Mouse (Mus musculus) urinary bladder, postnatal 25 days (tissue): Measurements from ENCODE around the gene Cpsf3.

Source experiments
- DNase-seq: peaks from one replicate; pipeline ENCODE4 v3.0.0; 2022; ENCODE audit warnings: low spot score

Cpsf3 gene

DNA sequence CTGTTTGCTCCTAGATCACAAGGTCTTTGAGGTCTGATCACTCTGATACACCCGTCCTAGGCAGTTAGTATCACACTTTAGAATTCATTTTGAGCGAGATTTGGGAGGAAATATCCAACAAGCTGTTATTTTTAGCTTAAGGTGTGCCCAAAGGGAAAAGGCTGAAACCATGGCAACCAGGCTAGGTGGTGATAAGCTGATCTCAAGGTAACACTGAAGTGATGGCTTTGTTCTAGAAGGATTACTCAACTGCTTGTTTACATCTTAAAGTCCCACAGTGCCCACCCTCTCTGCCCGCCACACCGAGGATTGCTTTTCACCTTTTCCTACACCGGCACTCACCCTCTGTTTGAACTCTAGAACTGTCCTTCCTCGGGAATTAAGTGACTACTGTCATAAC lies 4.5 kb downstream of the Cpsf3 start:
- no peak for DNase-seq

DNA sequence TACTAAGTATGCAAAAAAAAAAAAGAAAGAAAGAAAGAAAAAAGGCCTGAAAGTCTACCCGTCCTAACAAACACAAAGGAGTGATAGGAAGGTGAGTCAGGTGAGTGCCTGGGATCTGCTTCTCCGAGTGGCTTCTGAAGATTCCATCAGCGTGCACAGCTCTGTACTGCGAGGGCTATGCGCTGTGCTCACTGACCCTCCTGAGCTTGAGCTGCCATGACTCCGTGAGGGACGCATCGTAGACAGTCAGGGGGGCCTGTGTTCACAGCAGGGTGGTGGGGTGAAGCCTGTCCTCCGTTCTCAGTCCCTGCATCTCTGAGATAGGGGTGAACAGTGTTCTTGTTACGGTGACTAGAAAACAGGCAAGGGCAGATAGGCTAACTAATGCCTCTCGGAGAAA lies 13.7 kb downstream of the Cpsf3 start:
- no peak for DNase-seq

DNA sequence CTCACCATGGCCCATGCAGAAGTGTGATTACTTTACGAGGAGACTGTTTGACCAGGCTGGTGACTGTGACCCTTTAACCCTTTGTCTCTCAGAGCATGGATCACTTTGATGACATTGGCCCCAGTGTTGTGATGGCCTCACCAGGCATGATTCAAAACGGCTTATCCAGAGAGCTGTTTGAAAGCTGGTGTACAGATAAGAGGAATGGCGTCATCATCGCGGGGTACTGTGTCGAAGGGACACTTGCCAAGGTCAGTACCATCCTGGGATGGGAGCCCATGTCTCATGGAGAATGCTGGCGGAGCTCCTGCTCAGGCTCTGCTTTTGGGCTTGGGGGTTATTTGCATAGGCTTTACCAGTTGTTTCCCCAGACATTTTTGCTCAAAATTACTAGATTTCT lies 16.1 kb downstream of the Cpsf3 start:
- DNase-seq = no peak

DNA sequence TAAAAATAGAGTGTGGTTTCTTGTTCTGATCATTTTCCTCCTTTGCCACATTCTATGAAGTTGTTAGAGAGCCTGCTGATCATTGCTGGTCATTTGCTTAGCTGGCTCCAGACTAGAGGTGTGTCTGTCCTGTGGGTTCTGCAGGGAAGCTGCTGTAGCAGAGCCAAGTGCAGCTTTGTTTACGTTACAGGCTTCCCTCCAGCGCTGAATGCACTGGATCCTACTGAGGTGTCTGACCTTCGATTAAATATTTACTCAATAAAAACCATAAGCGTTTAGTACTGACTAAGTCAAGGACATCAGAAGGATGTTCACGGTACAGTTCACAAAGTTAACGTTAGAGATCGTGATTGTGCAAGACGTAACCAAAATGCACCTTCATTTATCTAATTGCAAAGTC lies 16.7 kb downstream of the Cpsf3 start:
- DNase-seq = no peak

DNA sequence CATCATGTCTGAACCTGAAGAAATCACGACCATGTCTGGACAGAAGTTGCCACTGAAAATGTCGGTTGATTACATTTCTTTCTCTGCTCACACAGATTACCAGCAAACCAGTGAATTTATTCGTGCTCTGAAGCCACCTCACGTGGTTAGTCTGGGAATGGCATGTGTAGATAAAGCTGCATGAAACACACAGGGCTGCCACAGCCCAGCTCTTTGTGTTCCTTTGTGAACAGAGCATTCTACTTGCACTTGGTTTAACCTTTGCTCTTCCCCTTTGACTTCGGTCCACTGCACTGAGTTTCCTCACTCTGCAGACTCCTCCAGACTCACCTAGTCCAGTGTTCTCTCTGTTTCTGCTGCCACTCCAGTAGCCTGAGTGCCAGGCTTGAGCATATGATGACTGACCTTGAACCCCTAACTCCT lies 17.2 kb downstream of the Cpsf3 start:
- DNase-seq = no peak

DNA sequence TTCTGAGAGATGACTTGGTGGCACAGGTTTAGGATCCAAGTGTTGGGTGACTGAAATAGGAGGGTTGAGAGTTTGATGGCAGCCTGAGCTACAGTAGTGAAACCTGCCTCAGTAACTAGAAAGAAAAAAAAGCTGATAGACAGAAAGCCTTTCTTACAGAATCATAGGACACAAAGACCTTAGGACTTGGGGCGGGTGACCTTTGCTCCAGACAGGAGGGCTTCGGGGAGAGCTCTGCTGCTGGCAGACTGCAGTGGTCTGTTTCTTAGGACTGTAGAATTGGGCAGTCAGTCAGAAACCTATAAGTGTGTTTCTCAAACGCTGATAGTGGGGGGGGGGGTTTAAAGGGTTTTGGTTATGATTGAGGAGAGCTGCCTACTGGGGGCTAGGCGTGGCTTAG lies 20.6 kb downstream of the Cpsf3 start:
- DNase-seq = no peak

DNA sequence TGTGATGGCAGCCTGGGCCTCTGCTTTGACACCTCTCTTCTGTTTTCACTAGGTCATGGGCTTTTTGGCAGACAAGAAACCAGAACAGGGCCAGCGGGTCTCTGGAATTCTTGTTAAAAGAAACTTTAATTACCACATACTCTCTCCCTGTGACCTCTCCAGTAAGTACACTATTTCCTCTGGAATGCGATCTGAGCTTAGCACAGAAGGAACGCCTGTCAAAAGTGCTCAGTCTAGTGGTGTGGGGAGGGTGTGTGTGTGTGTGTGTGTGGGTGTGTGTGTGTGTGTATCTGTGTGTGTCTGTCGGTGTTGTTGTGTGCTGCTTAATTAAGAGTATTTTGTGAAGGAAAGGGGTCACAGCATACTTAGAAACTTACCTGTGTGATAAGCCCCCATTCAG lies 21.5 kb downstream of the Cpsf3 start:
- DNase-seq = no peak

DNA sequence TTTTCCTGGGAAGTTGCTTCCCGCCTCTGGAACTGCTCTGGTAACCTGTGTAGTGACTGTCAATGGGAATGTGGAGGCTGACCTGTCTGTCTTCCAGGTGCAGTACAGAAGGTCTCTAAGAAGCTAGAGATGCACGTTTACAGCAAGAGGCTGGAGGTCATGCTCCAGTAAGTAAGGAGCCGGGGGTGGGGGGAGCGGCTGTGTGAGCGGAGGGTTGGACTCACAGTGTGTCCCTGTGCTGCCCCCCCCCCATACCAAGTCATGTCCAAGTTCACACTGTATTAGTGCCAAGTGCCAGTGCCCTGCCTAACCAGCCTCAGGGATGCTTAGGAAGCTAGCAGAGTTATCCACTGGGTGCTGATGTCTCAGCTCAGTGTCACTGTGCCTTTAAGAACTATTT lies 27.0 kb downstream of the Cpsf3 start:
- DNase-seq = no peak

DNA sequence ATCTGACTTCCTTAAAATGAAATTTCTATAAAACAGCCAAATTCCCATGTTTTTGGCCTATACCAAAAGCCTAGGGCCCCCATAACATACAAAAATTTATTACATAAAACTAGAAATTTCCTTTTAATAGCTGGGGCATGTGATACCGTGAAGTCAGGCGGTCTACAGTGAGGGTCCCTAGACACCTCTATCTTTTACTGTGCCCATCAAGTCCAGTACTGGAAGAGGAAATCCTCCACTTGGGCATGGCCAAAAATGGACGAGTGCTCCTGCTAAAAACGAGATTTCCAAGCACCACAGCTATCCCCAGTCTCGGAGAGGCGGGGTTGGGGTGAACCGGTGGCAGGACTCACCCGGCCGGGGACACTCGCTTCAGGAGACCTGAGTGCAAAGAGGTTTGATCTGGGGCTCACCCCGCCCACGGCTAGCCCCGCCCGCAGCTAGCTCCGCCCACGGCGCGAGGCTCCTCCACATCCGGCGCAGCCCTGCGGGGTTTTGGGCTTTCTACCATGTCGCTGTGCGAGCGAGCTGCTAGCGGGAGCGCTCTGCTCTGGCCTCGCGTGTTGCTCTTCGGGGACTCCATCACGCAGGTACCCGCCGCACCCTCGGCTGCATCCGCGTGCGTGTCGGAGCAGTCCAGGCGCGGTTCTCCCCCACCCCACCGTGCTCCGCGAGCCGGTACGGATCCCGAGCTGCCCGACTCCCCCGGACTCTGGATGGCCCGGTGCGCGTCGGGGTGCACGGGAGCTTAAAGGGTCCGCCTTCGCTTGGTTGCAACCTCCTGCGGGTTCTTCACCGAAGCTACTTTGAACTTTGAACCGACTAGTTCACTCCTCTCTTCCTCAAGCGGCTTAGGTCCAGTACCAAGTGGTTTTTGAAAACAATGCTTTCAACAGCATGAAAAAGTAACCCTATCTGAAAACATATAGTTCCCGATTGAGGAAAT lies 31.0 kb downstream of the Cpsf3 start, which contains the start of gene Iah1:
Iah1 (plus strand) TSS at position 467 of the 946 bp plus-strand sequence.
- peak; percentile 82 for DNase-seq

DNA sequence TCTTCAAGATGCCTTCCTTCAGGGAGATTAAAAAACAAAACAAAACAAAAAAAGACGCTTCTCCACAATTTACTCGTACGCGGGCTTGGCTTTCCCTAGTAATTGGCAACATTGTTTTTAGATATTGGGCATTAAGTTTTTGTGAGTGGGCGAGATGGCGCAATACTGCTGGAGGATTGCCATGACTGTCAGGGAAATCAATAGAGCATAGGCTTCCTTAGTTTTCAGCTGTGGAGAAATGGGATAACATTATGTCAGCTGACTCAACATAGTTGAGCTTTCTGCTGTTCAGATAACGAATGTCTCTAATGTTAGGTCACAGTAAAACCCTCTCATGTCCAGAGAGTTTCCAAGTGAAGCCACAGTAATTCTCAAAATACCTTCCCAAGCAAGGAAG lies 31.7 kb downstream of the Cpsf3 start:
- peak; percentile 35 for DNase-seq

DNA sequence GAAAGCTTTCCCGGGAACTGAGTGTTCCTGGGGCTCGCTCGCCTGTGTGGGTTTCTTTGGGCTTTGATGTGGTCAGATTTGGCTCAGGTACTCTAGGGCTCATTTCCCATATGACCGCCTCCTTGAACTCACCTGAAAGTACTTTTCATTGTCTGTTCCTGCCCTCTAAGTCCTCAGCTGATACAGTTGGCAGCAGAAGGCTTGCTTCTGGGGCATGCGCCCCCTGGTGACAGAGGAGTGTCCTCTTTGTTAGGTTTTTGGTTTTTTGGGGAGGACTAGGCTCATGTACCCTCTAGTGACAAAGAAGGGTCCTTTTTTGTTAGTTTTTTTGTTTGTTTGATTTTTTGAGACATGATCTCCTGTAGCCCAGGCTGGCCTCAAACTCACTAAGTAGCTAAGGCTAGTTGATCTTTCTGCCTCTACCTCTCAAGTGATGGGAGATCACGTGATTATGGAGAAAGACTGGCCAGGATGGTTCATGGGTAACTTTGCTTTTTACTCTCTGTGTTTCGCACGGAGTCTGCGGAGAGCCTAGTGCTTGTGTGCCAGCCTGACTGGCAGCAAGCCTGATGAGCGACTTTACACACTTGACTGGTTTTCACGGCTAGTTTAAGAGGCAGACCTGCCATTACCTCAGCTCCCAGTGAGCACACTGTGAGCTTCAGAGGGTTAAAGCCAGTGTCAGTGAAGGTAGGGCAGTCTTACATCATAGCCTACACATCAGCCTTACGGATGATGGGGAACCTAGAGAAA lies 33.1 kb downstream of the Cpsf3 start:
- DNase-seq = peak; percentile 56

DNA sequence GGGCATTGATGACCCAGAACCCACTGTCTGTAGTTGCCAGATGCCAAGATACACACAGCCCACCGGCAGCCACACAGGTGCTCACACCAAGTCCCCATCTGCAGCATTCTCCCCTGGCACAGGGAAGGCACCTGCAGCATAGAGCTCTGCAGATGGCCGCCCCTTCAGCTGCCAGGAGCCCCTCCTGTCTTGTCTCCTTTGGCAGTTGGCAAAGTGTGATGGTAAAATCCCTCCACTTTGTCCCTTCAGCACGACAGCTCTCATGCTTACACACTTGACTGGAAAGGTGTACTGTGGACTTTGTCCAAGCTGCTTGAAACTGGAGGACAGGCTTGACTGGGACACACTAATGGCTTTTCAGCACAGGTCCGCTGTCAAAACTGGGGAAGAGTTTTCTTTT lies 35.1 kb downstream of the Cpsf3 start:
- no peak for DNase-seq

DNA sequence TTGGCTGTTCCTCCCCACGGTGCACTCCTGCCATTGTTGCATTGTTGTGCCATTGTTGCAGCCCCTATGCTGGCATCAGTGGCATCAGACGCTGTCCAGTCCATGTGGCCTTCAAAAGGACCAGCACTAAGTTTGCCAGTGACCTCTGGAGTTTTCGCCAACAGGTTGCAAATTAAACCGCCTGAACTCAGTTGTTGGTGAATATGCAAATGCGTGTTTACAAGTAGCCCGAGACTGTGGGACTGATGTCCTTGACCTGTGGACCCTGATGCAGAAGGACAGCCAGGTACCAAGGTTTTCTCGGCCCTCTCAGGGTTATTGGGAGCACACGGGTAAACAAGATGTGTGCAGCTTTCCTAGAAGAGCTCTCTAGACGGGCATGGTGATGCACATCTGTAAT lies 36.0 kb downstream of the Cpsf3 start:
- DNase-seq = no peak

DNA sequence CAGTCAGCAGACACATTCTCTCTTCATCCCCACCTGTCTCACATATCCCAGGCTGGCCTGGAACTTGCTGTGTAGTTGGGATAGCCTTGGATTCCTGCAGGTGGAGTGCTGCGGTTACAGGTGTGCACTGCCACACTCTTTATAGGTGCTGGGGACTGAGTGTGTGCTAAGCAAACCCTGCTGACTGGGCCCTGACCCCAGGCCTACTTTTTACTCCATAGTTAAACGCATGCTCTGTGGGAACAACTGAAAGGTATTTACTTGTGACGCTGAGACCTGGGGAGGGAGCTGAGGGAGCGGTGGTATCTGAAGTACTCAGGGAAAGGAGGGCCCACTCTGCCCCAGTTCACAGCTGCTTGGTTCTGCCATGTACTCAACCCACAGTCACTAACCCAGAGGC lies 37.1 kb downstream of the Cpsf3 start:
- DNase-seq = no peak

DNA sequence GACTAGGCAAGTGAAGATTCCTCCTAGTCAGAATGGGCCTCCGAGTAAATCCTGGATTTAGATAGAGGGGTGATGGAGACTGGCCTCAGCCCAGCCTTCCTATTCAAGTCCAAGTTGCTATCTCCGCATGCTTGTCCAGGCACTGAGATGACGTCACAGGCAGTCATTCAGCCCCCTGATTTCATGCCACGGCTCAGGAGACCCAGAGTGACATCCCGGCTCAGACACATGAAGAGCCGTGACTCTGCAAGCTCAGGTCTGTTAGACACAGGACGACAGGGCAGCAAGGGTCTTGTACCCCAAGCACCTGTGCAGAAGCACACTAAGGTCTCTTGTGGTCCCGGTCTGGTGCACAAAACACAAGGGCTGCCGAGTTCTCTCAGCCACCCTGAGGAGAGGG lies 37.7 kb downstream of the Cpsf3 start:
- no peak for DNase-seq

DNA sequence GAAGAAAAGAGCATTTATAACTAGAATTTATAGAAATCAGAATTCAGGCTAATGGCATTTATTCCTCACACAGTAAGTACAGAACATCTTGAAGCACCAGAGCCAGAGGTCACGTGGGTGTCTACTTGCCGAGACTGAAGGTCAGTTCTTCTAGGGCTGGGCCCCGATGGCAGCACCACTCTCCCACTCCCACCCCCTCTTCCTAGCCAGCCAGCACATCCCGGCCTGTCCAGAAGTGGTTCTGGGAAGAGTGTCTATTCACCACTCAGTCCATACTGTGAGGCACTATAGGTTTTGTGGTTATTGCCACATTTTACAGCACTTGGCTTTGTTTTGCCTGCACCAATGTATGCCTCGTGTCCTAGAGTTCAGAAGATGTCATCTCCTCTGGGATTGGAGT lies 38.9 kb downstream of the Cpsf3 start:
- no peak for DNase-seq

DNA sequence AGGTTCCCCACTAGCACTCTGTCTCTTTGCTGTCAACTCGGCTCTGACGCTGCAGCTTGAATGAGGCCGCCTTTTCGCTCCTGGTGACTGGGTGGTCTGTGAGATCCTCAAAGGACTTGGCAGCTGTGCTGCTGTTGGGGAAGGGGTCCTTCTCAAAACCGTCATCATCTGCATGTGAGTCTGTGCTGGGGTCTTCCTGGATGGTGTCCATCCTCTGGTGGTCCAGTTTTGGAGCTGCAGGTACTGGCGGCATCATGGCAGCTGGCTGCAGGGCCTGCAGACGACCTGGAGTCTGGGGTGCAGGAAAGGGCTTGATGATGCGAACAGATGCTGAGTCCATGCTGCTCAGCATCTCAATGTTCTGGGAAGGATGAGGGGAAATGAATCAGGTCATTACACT lies 40.1 kb downstream of the Cpsf3 start:
- no peak for DNase-seq

DNA sequence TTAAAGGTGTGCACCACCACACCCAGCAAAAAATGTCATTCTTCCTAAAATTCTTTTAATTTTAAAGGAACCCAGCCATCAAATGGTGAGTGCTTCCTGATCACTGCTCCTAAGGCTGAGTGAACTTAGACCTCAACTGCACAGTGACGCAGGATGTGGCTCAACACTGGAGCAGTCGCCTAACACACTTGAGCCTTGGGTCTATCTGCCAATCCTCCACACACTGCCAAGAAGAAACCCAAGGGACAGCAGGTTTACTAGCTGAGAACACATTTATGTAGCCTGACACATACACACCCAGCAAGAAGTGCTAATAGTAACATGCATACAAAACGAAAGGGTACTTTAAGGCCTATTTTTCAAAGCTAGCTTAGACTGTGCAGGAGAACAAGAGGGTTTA lies 41.1 kb downstream of the Cpsf3 start:
- DNase-seq = no peak

DNA sequence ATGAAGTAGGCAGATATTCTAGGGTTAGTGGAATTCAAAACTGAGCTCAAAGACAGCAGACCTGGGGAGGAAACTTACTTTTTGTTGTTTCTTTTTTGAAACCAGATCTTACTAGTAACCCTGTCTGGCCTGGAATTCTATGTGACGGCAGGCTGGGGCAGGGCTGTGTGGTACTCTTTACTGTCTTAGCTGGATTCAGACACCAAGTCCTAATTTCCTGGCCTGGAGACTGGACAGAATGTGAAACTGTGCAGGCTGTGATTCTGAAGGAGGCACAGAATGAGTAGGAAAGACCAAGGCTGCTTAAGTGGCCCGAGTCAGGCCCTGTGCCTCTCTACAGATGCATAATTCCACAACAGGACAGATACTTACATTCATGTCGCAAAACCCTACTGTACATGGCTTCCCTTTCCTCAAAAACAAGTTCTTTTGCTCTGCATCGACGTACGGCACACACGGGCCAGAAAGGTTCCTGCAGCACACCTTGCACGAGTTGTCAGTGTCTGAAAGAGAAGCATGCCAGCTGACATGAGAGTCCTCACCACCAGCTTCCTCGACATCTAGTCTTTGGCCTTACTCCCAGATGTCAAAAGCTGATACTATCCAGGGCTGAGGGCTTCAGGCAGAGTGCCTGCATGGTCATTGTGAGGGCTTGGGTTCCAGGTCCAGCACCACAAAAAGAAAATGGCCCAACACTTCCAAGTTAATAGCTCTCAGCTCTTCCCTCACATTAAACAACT lies 44.6 kb downstream of the Cpsf3 start:
- no peak for DNase-seq

DNA sequence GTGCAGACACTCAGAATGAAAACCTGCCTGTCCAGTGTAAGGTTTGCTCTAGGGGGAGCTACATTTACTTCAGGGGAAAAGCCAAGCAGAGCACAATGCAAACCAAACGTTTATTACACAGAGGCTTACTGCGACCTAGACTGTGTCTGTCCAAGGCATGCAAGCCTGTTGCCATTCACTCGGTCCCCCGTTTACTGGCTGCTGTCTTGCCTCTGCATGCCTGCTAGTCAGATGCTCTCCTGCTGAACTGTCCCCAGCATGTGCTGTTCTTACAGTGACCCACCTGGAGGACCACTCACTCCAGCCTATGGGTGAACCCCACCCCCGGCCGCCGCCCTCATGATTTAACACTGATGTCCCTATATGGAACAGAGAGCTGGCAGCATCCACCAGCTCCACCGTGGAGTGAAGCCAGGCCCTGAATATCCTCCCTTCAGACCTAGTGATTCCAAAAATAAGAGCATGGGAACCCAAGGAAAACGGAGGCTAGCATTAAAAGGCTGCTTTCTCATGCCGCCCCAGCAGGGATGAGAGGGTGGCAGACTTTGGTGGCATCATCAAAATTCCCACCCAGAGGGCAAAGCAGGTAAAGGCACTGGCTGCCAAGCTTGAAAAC lies 45.9 kb downstream of the Cpsf3 start:
- DNase-seq = no peak

DNA sequence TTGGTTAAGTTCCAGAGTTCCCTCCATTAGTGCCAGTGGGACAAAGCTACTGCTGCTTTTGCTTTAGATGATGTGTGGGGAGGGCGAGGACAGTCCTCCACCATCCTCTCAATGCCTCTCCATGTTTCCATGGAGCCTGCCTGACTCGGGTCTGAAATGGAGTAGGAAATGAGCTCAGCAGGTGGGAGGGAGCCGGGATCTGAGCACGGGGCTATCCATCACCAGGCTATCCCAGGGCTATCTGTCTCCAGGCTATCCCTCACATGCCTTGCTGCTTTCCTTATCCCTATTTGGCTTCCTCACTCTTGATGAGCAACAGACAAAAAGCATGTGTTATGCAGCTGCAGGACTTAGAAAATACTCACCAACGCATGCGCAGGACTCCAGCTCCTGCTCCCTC lies 46.5 kb downstream of the Cpsf3 start:
- no peak for DNase-seq

DNA sequence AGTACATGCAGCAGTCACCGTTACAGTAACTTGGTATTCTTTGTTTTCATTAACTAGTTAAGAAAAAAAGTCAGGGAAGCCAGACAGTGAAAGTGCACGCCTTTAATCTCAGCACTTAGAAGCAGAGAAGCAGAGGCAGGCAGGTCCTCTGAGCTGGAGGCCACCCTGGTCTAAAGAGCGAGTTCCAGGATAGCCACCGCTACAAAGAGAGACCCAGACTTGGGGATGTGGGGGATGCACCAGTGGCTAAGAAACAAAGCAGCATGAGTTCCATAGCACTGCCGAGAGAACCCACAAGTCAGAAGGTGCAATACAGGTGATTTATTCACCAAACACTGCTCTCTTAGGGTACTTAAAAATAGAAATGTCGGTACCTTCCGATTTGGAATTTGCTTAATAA lies 47.8 kb downstream of the Cpsf3 start:
- no peak for DNase-seq
